Comparison of ENCODE assay signal across 8 mouse cellular contexts in the genomic region with DNA sequence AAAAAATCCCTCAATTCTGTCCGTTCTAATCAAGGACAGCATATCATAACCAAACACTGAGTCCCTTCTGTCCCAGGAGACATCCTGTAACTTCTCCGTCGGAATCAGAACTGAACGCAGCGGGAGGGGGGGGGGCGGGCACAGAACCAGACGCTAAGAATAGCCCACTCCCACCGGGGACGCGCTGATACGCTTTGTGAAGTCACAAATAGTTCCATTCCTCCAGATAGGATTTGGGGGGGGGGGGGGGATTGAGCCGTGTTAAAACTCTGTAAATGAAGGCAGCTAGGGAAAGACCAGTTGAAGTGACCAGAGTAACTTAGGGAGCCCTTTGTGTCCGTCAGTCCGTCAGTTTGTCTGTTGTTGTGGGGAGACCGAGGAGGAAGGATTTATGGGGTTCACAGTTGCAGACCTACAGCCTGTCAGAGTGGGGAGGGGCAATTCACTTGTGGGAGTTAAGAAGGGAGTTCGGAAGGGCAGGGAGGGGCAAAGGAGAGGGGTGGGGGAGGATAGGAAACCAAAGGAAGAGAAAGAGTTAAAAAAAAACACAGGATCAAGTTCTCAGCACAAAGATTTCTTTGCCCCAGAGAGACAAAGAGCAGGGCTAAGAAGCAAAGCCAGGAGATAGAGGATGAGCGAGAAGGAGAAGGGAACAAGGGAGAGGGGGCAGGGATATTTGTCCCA.
A peak's percentile ranks its signal among the peaks of the same experiment; 100 is the strongest.
DNase-seq lines count a peak whose midpoint lies in the region; ATAC-seq and TF ChIP-seq lines count a peak whose summit lies in the region.

No protein-coding gene starts in this region.

- TF ChIP-seq POLR2A in kidney, adult 2 months (IDR thresholded peaks at IDR 0.05; ENCODE audit: low read depth, low read length) = no peak

- 16% methylated on average over 17 of the region's 17 CpGs for WGBS in kidney, embryonic 14.5 days
- WGBS in kidney, adult 2 months = 12% methylated on average over 17 of the region's 17 CpGs
- WGBS in embryonic facial prominence, embryonic 12.5 days = 9% methylated on average over 17 of the region's 17 CpGs
- WGBS in intestine, embryonic 16.5 days = 15% methylated on average over 17 of the region's 17 CpGs
- 9% methylated on average over 17 of the region's 17 CpGs for WGBS in neural tube, embryonic 12.5 days

- no peak for DNase-seq in kidney, adult 2 months
- no peak for DNase-seq in spleen, postnatal 10 days (ENCODE audit: low spot score in 2 of 2)
- no peak for DNase-seq in frontal cortex, postnatal 14 days (ENCODE audit: low spot score in 2 of 2)

- no peaks in the 10 kb centered on the region for H3K36me3 ChIP-seq in kidney, embryonic 14.5 days (ENCODE audit: control insufficient read depth, insufficient read depth, low read length)
- no peaks in the 10 kb centered on the region for H3K36me3 ChIP-seq in kidney, adult 2 months (ENCODE audit: control insufficient read depth, insufficient read depth, low read length)
- H3K36me3 ChIP-seq in embryonic facial prominence, embryonic 12.5 days = no peaks in the 10 kb centered on the region
- no peaks in the 10 kb centered on the region for H3K36me3 ChIP-seq in intestine, embryonic 16.5 days (ENCODE audit: control insufficient read depth, insufficient read depth, low read length)
- no peaks in the 10 kb centered on the region for H3K36me3 ChIP-seq in neural tube, embryonic 12.5 days

- ATAC-seq in kidney, embryonic 14.5 days (ENCODE audit: low FRiP score, low TSS enrichment) = 0 out of 2 replicates have a peak, but pooled peaks have one; percentile 22
- no peak for ATAC-seq in embryonic facial prominence, embryonic 12.5 days (ENCODE audit: insufficient number of reproducible peaks, insufficient read depth, low FRiP score, low TSS enrichment)
- no peak for ATAC-seq in intestine, embryonic 16.5 days
- ATAC-seq in neural tube, embryonic 12.5 days (ENCODE audit: low FRiP score, low read depth) = no peak
- no peak for ATAC-seq in erythroid progenitor cell, adult 5-6 weeks (replicated peaks; ENCODE audit: low FRiP score, poor library complexity, severe bottlenecking)

- TF ChIP-seq CTCF in kidney, adult 2 months (conservative IDR thresholded peaks at IDR 0.05; ENCODE audit: insufficient read depth, insufficient read length, low read depth, low read length) = no peak

- H3K9ac ChIP-seq in kidney, embryonic 14.5 days (ENCODE audit: low read depth, low read length) = peak overlapping the region; percentile 42
- no peak overlapping the region; the same call in 1 of the 2 replicates for H3K9ac ChIP-seq in embryonic facial prominence, embryonic 12.5 days
- H3K9ac ChIP-seq in intestine, embryonic 16.5 days (ENCODE audit: low read depth, low read length) = peak overlapping the region; percentile 33; the same call in 1 of the 2 replicates
- H3K9ac ChIP-seq in neural tube, embryonic 12.5 days = no peak overlapping the region

- H3K4me3 ChIP-seq in kidney, embryonic 14.5 days (ENCODE audit: low read length) = peak overlapping the region; percentile 26
- H3K4me3 ChIP-seq in kidney, adult 2 months (ENCODE audit: insufficient read depth, low read depth, low read length) = no peak overlapping the region
- peak overlapping the region; percentile 27 for H3K4me3 ChIP-seq in embryonic facial prominence, embryonic 12.5 days
- H3K4me3 ChIP-seq in intestine, embryonic 16.5 days (ENCODE audit: low read length) = peak overlapping the region; percentile 22
- peak overlapping the region; percentile 5; the same call in 1 of the 2 replicates for H3K4me3 ChIP-seq in neural tube, embryonic 12.5 days

- no peaks in the 10 kb centered on the region for H3K27me3 ChIP-seq in kidney, embryonic 14.5 days (ENCODE audit: control insufficient read depth, insufficient read depth, low read length)
- H3K27me3 ChIP-seq in kidney, adult 2 months (replicated peaks; ENCODE audit: control insufficient read depth, insufficient read depth, low read length) = no peaks in the 10 kb centered on the region
- H3K27me3 ChIP-seq in embryonic facial prominence, embryonic 12.5 days = no peaks in the 10 kb centered on the region
- no peaks in the 10 kb centered on the region for H3K27me3 ChIP-seq in intestine, embryonic 16.5 days (replicated peaks; ENCODE audit: control insufficient read depth, insufficient read depth, low read length)
- no peaks in the 10 kb centered on the region for H3K27me3 ChIP-seq in neural tube, embryonic 12.5 days (replicated peaks)

- H3K9me3 ChIP-seq in kidney, embryonic 14.5 days (ENCODE audit: control insufficient read depth, low read length) = no peaks in the 10 kb centered on the region
- peaks cover 4% of the 10 kb centered on the region; the same call in 1 of the 2 replicates for H3K9me3 ChIP-seq in embryonic facial prominence, embryonic 12.5 days
- no peaks in the 10 kb centered on the region for H3K9me3 ChIP-seq in intestine, embryonic 16.5 days (ENCODE audit: control insufficient read depth, low read length)
- H3K9me3 ChIP-seq in neural tube, embryonic 12.5 days = no peaks in the 10 kb centered on the region

- H3K4me2 ChIP-seq in kidney, embryonic 14.5 days (replicated peaks; ENCODE audit: low read depth, low read length) = peak overlapping the region; percentile 53
- peak overlapping the region; percentile 56 for H3K4me2 ChIP-seq in embryonic facial prominence, embryonic 12.5 days (replicated peaks)
- H3K4me2 ChIP-seq in intestine, embryonic 16.5 days (ENCODE audit: low read depth, low read length) = peak overlapping the region; percentile 50
- H3K4me2 ChIP-seq in neural tube, embryonic 12.5 days (replicated peaks) = peak overlapping the region; percentile 55

- peaks cover 8% of the 10 kb centered on the region; the same call in 1 of the 2 replicates for H3K4me1 ChIP-seq in kidney, embryonic 14.5 days (ENCODE audit: control insufficient read depth, insufficient read depth, low read length)
- no peaks in the 10 kb centered on the region for H3K4me1 ChIP-seq in kidney, adult 2 months (ENCODE audit: control insufficient read depth, insufficient read depth, low read length)
- 0 out of 2 replicates have a peak, but pooled peaks cover 5% of the 10 kb centered on the region for H3K4me1 ChIP-seq in embryonic facial prominence, embryonic 12.5 days
- H3K4me1 ChIP-seq in intestine, embryonic 16.5 days (ENCODE audit: control insufficient read depth, insufficient read depth, low read length) = 0 out of 2 replicates have a peak, but pooled peaks cover 4% of the 10 kb centered on the region
- peaks cover 5% of the 10 kb centered on the region; the same call in 1 of the 2 replicates for H3K4me1 ChIP-seq in neural tube, embryonic 12.5 days

- no peak overlapping the region for H3K27ac ChIP-seq in kidney, embryonic 14.5 days (ENCODE audit: low read depth, low read length)
- no peak overlapping the region for H3K27ac ChIP-seq in kidney, adult 2 months (ENCODE audit: insufficient read depth, low read depth, low read length)
- no peak overlapping the region for H3K27ac ChIP-seq in embryonic facial prominence, embryonic 12.5 days
- no peak overlapping the region for H3K27ac ChIP-seq in intestine, embryonic 16.5 days (ENCODE audit: low read length)
- no peak overlapping the region for H3K27ac ChIP-seq in neural tube, embryonic 12.5 days

Comparison
In these comparisons a context has a peak if more than half of its experiments do, and no peak if none do; other contexts are left out.
1. H3K9ac ChIP-seq: peak in kidney, embryonic 14.5 days (single experiment) and intestine, embryonic 16.5 days (single experiment); none in embryonic facial prominence, embryonic 12.5 days (single experiment) and neural tube, embryonic 12.5 days (single experiment).
2. Peak in every context shown above with its lines, with median percentiles within 50 percentile points of each other: H3K4me2 ChIP-seq.